7 mouse cellular contexts compared by ENCODE assay signal in genomic region chr14:58076030-58076521, GRCm38 (mm10). TPM values are rescaled to one million over a fixed set of nuclear protein-coding genes. Genes with fewer than 3 reads are reported as not detected.
DNase-seq lines count a peak whose midpoint lies in the region; TF ChIP-seq lines count a peak whose summit lies in the region.

No protein-coding gene starts in this region.

- peak overlapping the region; percentile 59 for H3K4me3 ChIP-seq in ES-Bruce4 (ENCODE audit: low read depth, low read length)
- peak overlapping the region; percentile 42 for H3K4me3 ChIP-seq in embryonic fibroblast, embryonic 13.5 days (ENCODE audit: insufficient read depth, low read length)
- peak overlapping the region; percentile 69 for H3K4me3 ChIP-seq in hindbrain, embryonic 10.5 days

- no peaks in the 10 kb centered on the region for H3K9me3 ChIP-seq in ES-Bruce4 (replicated peaks; ENCODE audit: control insufficient read depth, insufficient read depth, low read length, poor library complexity, severe bottlenecking)
- no peaks in the 10 kb centered on the region for H3K9me3 ChIP-seq in hindbrain, embryonic 10.5 days

- peaks cover 39% of the 10 kb centered on the region for H3K27me3 ChIP-seq in ES-Bruce4 (ENCODE audit: control insufficient read depth, insufficient read depth, low read length, poor library complexity, severe bottlenecking)
- H3K27me3 ChIP-seq in hindbrain, embryonic 10.5 days (ENCODE audit: insufficient read depth, poor library complexity, severe bottlenecking) = peaks cover 86% of the 10 kb centered on the region
- peaks cover 2% of the 10 kb centered on the region; the same call in 1 of the 2 replicates for H3K27me3 ChIP-seq in splenic B cell, adult 2 months (ENCODE audit: control insufficient read depth, insufficient read depth, low read length, poor library complexity, severe bottlenecking)

- DNase-seq in adrenal gland, postnatal 36 days = peak; percentile 73 to 86
- peak; percentile 66 for DNase-seq in hindbrain, embryonic 10.5 days (ENCODE audit: low spot score)
- DNase-seq in layer of hippocampus, postnatal 25 days (ENCODE audit: extremely low spot score in 1 of 2, low spot score in 1 of 2) = peak; percentile 52 to 62
- peak; percentile 32 for DNase-seq in lung, postnatal 10 days
- DNase-seq in splenic B cell, adult 2 months (ENCODE audit: low read depth, low spot score) = peak; percentile 30

- TF ChIP-seq POLR2A in ES-Bruce4 (IDR thresholded peaks at IDR 0.05; ENCODE audit: insufficient read depth, low read length) = no peak
- TF ChIP-seq POLR2A in embryonic fibroblast, embryonic 13.5 days (IDR thresholded peaks at IDR 0.05; ENCODE audit: low read depth, low read length) = no peak

- WGBS in hindbrain, embryonic 10.5 days = under 1% methylated on average over 40 of the region's 40 CpGs

- TF ChIP-seq CTCF in ES-Bruce4 (IDR thresholded peaks at IDR 0.05; ENCODE audit: low read depth, low read length) = no peak
- no peak for TF ChIP-seq CTCF in embryonic fibroblast, embryonic 13.5 days (IDR thresholded peaks at IDR 0.05; ENCODE audit: borderline replicate concordance, insufficient read depth, low read length)

- H3K36me3 ChIP-seq in ES-Bruce4 (ENCODE audit: control insufficient read depth, insufficient read depth, low read length, poor library complexity, severe bottlenecking) = no peaks in the 10 kb centered on the region
- no peaks in the 10 kb centered on the region for H3K36me3 ChIP-seq in hindbrain, embryonic 10.5 days
- H3K36me3 ChIP-seq in splenic B cell, adult 2 months (ENCODE audit: control insufficient read depth, insufficient read depth, low read length, poor library complexity, severe bottlenecking) = no peaks in the 10 kb centered on the region

- H3K27ac ChIP-seq in ES-Bruce4 (ENCODE audit: insufficient read depth, low read length) = no peak overlapping the region
- H3K27ac ChIP-seq in embryonic fibroblast, embryonic 13.5 days (ENCODE audit: insufficient read depth, low read length) = no peak overlapping the region
- peak overlapping the region; percentile 83 for H3K27ac ChIP-seq in hindbrain, embryonic 10.5 days

- H3K9ac ChIP-seq in ES-Bruce4 (ENCODE audit: low read depth, poor library complexity, severe bottlenecking) = peak overlapping the region; percentile 44; the same call in 1 of the 2 replicates

- H3K4me1 ChIP-seq in ES-Bruce4 (ENCODE audit: control insufficient read depth, insufficient read depth, low read length) = no peaks in the 10 kb centered on the region
- H3K4me1 ChIP-seq in embryonic fibroblast, embryonic 13.5 days (ENCODE audit: control insufficient read depth, insufficient read depth, low read length) = peaks cover 9% of the 10 kb centered on the region
- peaks cover 54% of the 10 kb centered on the region for H3K4me1 ChIP-seq in hindbrain, embryonic 10.5 days (replicated peaks)

- no peak for TF ChIP-seq EP300 in ES-Bruce4 (IDR thresholded peaks at IDR 0.05; ENCODE audit: insufficient read depth, low read depth, low read length)

RNA-seq across cellular contexts. Expression of gene Fgf9, which starts 5.7 kb away (rescaled TPM):
- 0.16 TPM in 1 of 2 replicates, not detected in the other for polyA plus RNA-seq in ES-Bruce4 (2011; ENCODE audit: insufficient read depth, insufficient read length, low read depth, missing spikeins)
- total RNA-seq in adrenal gland, postnatal 36 days (2021) = 10 to 100 TPM; 10.1 to 23.9 TPM
- 0.60 and 1.4 TPM in 2 replicates for polyA plus RNA-seq in embryonic fibroblast, embryonic 13.5 days (2011; ENCODE audit: insufficient read length, low read depth, missing spikeins)
- 2.8 and 4.4 TPM in 2 replicates for polyA plus RNA-seq in hindbrain, embryonic 10.5 days (2016; fragmentation: Nextera tagmentation; extraction: Ambion mirVana)
- 10 to 100 TPM; 15.5 to 18.6 TPM for total RNA-seq in layer of hippocampus, postnatal 25 days (2021)
